Mouse (Mus musculus) liver, adult 2 months (tissue): ENCODE data around the gene Hoxa3.

Source experiments
- CTCF ChIP-seq: fragments of 200-500 bp; IDR thresholded peaks from 2 replicates; pipeline ENCODE4 v1.5.1; 2011; ENCODE audit warnings: low read depth, low read length, control low read depth
- POLR2A ChIP-seq: fragments of 200-500 bp; IDR thresholded peaks from 2 replicates; pipeline ENCODE4 v1.6.1; 2011; ENCODE audit warnings: low read length, control low read depth; ENCODE audit not compliant: insufficient read depth; ENCODE audit errors: extremely low read depth

- TF ChIP-seq CTCF (no peak), POLR2A (no peak)
Observed at GRCm38 (mm10) chr6:52203121-52203370, 10.1 kb downstream of the Hoxa3 start.
